Mouse (Mus musculus) cerebellum, adult 9-11 months (tissue): ENCODE results near the gene Mtmr3.
A peak's percentile ranks its signal among the peaks of the same experiment; 100 is the strongest.
"Not testable (repeated sequence)": the region's sequence is repeated elsewhere in the genome, so short reads cannot be mapped to it uniquely, and the experiment has no call there.

Experiments used
- DNase-seq: peaks from one replicate; pipeline ENCODE4 v3.0.0; 2022

The Mtmr3 gene

GRCm38 (mm10) chr11:4599916-4600315 is 5.3 kb upstream of the Mtmr3 start:
- DNase-seq, result no peak

DNA sequence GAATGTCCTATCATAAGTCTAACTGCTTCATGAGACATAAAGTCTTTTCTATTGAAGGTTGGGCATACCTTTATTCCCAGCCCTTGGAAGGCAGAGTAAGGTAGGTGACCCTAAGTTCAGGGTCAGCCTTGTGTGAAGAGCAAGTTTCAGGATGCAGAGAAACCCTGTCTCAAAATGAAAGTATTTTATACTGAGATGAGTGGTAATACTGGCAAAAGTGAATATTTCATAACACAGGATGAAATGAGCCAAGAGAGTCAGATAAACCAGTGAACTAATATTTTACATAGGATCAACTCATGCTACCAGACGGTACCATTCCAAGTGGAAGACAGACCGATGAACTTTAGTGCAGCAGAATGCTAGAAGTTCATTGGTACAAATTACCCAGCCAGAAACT is 3.7 kb upstream of the Mtmr3 start:
- no peak for DNase-seq

- no peak for DNase-seq
Measured at GRCm38 (mm10) chr11:4593849-4594607, 635 bp downstream of the Mtmr3 start.

DNA sequence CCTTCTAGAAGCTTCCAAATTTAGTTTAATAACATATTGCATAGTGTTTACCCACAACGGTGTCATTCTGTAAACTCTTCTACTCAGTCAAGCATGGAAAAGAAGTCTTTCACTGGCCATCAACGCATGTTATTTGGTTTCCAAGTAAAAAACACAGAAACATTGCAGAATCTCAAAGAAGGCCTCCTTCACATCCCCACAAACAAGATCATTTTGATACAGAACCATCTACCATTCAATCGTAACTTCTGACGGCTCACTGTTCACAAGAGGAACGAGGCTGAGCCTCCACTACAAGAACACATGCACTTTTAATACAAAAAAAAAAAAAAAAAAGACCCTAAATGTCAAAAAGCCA is 1.2 kb downstream of the Mtmr3 start:
- no peak for DNase-seq

- DNase-seq, result no peak
Measured at GRCm38 (mm10) chr11:4591811-4592210, 2.9 kb downstream of the Mtmr3 start.

DNA sequence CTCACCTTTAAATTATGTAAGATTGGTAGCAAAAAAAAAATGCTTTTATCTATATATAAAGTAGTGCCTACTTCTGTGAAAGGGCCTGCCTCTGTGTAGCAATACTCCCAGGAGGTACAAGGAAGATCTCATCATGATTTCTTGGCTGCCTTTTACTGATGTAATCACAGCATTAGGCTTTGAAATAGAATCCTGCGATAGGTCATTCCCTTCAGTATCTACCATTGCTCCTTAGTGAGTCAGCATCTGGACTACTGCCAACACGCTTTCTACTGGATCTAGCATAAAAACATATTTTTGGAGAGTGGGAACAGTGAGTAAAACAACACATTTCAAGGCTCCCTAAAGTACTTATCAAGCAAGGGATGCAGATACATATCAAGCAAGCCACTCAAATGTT is 16.0 kb downstream of the Mtmr3 start:
- peak; percentile 27 for DNase-seq

GRCm38 (mm10) chr11:4577079-4577478 is 17.6 kb downstream of the Mtmr3 start:
- no peak for DNase-seq

- DNase-seq, result not testable (repeated sequence)
Measured at GRCm38 (mm10) chr11:4576090-4576732, 18.5 kb downstream of the Mtmr3 start.

DNA sequence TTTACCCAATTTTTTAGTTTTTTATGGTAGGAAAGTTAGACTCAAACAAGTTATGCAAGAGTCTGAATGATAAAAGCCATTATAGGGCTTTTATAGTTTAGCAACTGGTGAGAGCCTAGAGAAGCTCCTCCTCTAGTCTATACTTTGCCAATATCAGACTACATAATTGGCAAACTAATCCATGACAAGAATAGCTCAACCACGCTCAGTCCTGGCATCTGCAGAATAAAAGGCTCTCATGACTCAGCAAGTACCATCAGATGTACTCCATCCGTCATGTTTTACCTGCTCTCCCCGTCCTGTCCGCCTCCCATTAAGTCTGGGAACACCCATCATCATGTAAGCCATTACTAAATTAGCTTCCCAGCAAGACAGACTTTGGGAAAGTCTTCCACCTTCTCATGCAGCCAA is 23.2 kb downstream of the Mtmr3 start:
- DNase-seq, result no peak

GRCm38 (mm10) chr11:4566333-4566732 is 28.3 kb downstream of the Mtmr3 start:
- no peak for DNase-seq

- no peak for DNase-seq
Measured at GRCm38 (mm10) chr11:4565545-4565944, 29.1 kb downstream of the Mtmr3 start.

- DNase-seq, result no peak
Measured at GRCm38 (mm10) chr11:4553274-4554063, 41.2 kb downstream of the Mtmr3 start.

GRCm38 (mm10) chr11:4547569-4547968 is 47.1 kb downstream of the Mtmr3 start:
- no peak for DNase-seq

GRCm38 (mm10) chr11:4545976-4546375 is 48.7 kb downstream of the Mtmr3 start:
- peak; percentile 36 for DNase-seq

DNA sequence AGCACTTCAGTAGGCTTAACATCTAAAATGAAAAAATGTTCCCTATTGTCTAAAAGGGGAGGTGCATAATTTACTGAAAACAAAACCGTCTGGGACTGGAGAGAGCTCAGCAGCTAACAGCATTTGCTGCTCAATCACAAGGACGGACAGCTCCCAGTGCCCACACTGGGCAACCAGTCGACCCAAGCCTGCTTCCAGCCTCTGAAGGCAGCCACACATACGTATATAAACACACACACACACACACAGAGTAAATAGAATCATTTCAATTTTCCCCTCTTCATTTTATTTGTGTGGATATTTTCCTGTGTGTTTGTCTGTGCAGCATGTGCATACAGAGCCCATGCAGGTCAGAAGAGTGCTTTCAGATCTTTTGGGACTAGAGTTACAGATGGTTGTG is 49.3 kb downstream of the Mtmr3 start:
- DNase-seq, result no peak

- DNase-seq, result not testable (repeated sequence)
Measured at GRCm38 (mm10) chr11:4544627-4544921, 50.1 kb downstream of the Mtmr3 start.

DNA sequence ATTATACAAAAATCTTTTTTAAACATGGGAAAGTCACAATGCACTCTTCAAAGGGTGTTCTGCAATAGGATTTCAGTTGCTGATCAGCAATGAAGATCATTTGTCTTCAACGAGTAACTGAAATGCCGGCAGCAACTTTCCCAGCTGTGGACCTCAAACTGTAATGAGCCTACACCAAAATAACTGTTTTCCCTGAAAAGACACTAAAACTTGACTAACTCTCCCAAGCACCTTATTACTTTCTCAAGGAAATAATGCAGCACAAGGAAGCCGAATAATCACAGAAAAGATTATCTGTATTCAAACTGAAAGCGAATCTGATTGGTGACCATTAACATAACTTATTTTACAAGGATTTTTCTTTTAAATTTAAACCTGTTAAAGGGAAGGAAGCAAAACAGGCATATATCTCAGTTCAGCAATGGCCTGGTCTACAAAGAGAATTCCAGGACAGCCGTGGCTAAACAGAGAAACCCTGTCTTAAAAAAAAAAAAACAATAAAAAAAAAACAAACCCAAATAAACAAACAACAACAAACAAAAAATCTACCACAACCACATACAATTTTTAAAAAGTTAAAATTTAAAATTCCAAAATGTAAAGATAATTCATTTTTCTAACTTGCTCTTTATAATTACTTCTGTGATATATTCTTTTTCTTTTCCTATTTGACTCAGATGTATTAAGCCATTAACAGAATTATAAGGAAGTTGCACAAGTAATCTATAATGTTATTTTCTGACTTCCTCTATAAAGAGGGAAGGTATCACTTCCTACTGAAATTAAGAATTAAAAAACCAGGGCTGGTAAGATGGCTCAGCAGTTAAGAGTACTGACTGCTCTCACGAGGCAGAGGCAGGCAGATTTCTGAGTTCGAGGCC is 50.7 kb downstream of the Mtmr3 start:
- DNase-seq, result no peak

GRCm38 (mm10) chr11:4543040-4543551 is 51.6 kb downstream of the Mtmr3 start:
- DNase-seq, result no peak

GRCm38 (mm10) chr11:4536645-4537044 is 58.0 kb downstream of the Mtmr3 start:
- DNase-seq, result no peak

- DNase-seq, result no peak
Measured at GRCm38 (mm10) chr11:4527132-4527531, 67.5 kb downstream of the Mtmr3 start.

GRCm38 (mm10) chr11:4522142-4522664 is 72.5 kb downstream of the Mtmr3 start:
- DNase-seq, result no peak

DNA sequence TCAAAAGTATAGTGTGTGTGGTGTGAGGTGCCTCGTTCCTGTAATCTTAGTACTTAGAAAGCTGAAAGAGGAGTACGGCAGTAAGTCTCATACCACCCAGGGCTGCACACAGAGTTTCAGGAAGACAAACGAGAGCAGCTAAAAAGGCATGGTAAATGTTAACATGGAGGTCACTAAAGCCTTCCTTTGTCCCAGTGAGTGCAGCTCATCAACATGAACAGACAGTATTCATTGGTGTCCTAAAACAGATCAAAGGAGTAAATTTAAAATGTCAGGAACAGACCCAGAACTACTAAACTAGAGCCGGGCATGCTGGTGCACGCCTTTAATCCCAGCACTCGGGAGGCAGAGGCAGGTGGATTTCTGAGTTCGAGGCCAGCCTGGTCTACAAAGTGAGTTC is 75.7 kb downstream of the Mtmr3 start:
- DNase-seq, result no peak

DNA sequence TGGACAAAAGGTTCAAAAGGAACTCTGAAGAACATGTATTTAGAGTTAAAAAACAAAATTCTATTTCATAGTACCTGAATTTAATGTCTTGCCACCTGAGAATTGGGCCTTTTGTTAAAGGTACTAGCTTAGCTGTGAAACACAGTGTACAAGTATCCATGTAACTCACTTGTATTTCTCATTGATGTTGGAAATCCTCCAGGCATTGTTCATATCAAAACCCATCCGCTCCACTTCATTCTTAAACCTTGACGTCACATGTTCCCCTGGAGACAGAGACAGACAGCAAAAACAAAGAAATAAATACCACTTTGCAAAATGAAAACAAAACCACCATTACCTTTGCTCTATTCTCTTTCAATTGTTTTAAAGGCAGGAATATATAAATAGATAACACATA is 87.2 kb downstream of the Mtmr3 start:
- no peak for DNase-seq
